Mouse (Mus musculus) lung, postnatal 14 days (tissue): ENCODE data around the gene Krt81.

Experiments
- DNase-seq: peaks from one replicate; pipeline ENCODE4 v3.0.0; 2021

The Krt81 gene

GRCm38 (mm10) chr15:101463651-101464050 is at the start of gene Krt81:
Gene Krt81, minus strand, starts transcription at chr15:101463751.
- no peak for DNase-seq

- peak; percentile 11 for DNase-seq
Measured at GRCm38 (mm10) chr15:101508247-101508646, 44.7 kb upstream of the Krt81 start.

GRCm38 (mm10) chr15:101506896-101507758 is 43.6 kb upstream of the Krt81 start:
- DNase-seq = no peak

- peak; percentile 25 for DNase-seq
Measured at GRCm38 (mm10) chr15:101497181-101497580, 33.6 kb upstream of the Krt81 start.

GRCm38 (mm10) chr15:101495266-101495665 is 31.7 kb upstream of the Krt81 start:
- DNase-seq = no peak

GRCm38 (mm10) chr15:101494203-101494602 is 30.7 kb upstream of the Krt81 start:
- DNase-seq = no peak

- DNase-seq = no peak
Measured at GRCm38 (mm10) chr15:101493713-101494112, 30.2 kb upstream of the Krt81 start.

- DNase-seq = no peak
Measured at GRCm38 (mm10) chr15:101492718-101493117, 29.2 kb upstream of the Krt81 start.

GRCm38 (mm10) chr15:101491431-101491830 is 27.9 kb upstream of the Krt81 start, which contains the start of gene Krt83:
Gene Krt83, minus strand, starts transcription at chr15:101491512.
- no peak for DNase-seq

GRCm38 (mm10) chr15:101485911-101486635 is 22.5 kb upstream of the Krt81 start:
- no peak for DNase-seq

GRCm38 (mm10) chr15:101484939-101485338 is 21.4 kb upstream of the Krt81 start:
- DNase-seq = no peak

- no peak for DNase-seq
Measured at GRCm38 (mm10) chr15:101483646-101484045, 20.1 kb upstream of the Krt81 start.

GRCm38 (mm10) chr15:101482056-101482455 is 18.5 kb upstream of the Krt81 start:
- no peak for DNase-seq

GRCm38 (mm10) chr15:101479666-101480060 is 16.1 kb upstream of the Krt81 start:
- DNase-seq = no peak

- DNase-seq = peak; percentile 55
Measured at GRCm38 (mm10) chr15:101479007-101479665, 15.6 kb upstream of the Krt81 start.

GRCm38 (mm10) chr15:101472952-101473528 is 9.5 kb upstream of the Krt81 start, which contains the start of gene Krt86:
Gene Krt86, plus strand, starts transcription at chr15:101473478.
- DNase-seq = peak; percentile 22

GRCm38 (mm10) chr15:101469093-101469492 is 5.5 kb upstream of the Krt81 start:
- no peak for DNase-seq

GRCm38 (mm10) chr15:101459283-101459682 is 4.3 kb downstream of the Krt81 start:
- no peak for DNase-seq

- DNase-seq = no peak
Measured at GRCm38 (mm10) chr15:101458361-101458930, 5.1 kb downstream of the Krt81 start.

- no peak for DNase-seq
Measured at GRCm38 (mm10) chr15:101455891-101456290, 7.7 kb downstream of the Krt81 start.

- no peak for DNase-seq
Measured at GRCm38 (mm10) chr15:101455292-101455691, 8.3 kb downstream of the Krt81 start.

GRCm38 (mm10) chr15:101454774-101455173 is 8.8 kb downstream of the Krt81 start:
- DNase-seq = no peak
